Mouse (Mus musculus) hindbrain, embryonic 11.5 days (tissue): Measurements from ENCODE around the gene Dnal1. TPM values are rescaled to one million over a fixed set of nuclear protein-coding genes. Genes with fewer than 3 reads are reported as not detected.

Experiments used
- ATAC-seq: fragments of 200-750 bp; cut with Nextera tagmentation; 2 replicates; pipeline ENCODE4 v1.8.0; 2017; ENCODE audit warnings: mild to moderate bottlenecking, moderate TSS enrichment, moderate library complexity; ENCODE audit not compliant: low FRiP score
- DNase-seq: peaks from one replicate; pipeline ENCODE4 v3.0.0-alpha.2; 2015; ENCODE audit warnings: low spot score
- H3K27ac ChIP-seq: fragments of 300-500 bp; sonication (generic); 2 replicates; pipeline ENCODE4 v1.5.1; 2014; ENCODE audit warnings: mild to moderate bottlenecking, low read depth, low read length
- H3K27me3 ChIP-seq: fragments of 300-500 bp; sonication (generic); 2 replicates; pipeline ENCODE4 v1.6.1; 2014; ENCODE audit warnings: mild to moderate bottlenecking, low read length, moderate library complexity, mixed read lengths; ENCODE audit not compliant: control insufficient read depth, insufficient read depth
- H3K36me3 ChIP-seq: fragments of 300-500 bp; sonication (generic); 2 replicates; pipeline ENCODE4 v1.6.1; 2014; ENCODE audit warnings: mild to moderate bottlenecking, low read length, moderate library complexity, mixed read lengths; ENCODE audit not compliant: control insufficient read depth, insufficient read depth
- H3K4me1 ChIP-seq: fragments of 300-500 bp; sonication (generic); replicated peaks from 2 replicates; pipeline ENCODE4 v1.6.1; 2014; ENCODE audit warnings: low read length, mixed read lengths; ENCODE audit not compliant: control insufficient read depth, insufficient read depth
- H3K4me2 ChIP-seq: fragments of 300-500 bp; sonication (generic); replicated peaks from 2 replicates; pipeline ENCODE4 v1.6.1; 2014; ENCODE audit warnings: mild to moderate bottlenecking, low read depth, low read length
- H3K4me3 ChIP-seq: fragments of 300-500 bp; sonication (generic); 2 replicates; pipeline ENCODE4 v1.5.1; 2014; ENCODE audit warnings: low read depth, low read length
- H3K9ac ChIP-seq: fragments of 300-500 bp; sonication (generic); 2 replicates; pipeline ENCODE4 v1.6.1; 2014; ENCODE audit warnings: low read depth, low read length
- H3K9me3 ChIP-seq: fragments of 300-500 bp; sonication (generic); 2 replicates; pipeline ENCODE4 v1.6.1; 2016; ENCODE audit warnings: low read length; ENCODE audit not compliant: control insufficient read depth
- WGBS: fragments of 180-500 bp; shearing (Covaris S2); extraction: QIAGEN DNeasy Blood & Tissue Kit; methylation state at CpG from one replicate; pipeline ENCODE4 v1.1.7; 2014; 5-methylcytosine and 5-hydroxymethylcytosine counted together
- polyA plus RNA-seq: library from polyadenylated mRNA; unstranded; fragments of >200 nt; fragmentation: Nextera tagmentation; extraction: Ambion mirVana; gene quantifications from 2 replicates; pipeline ENCODE4 v1.2.1, GENCODE M21; 2014

The Dnal1 gene
- polyA plus RNA-seq, 1 experiment from 2014 or later = 6.3 TPM

GRCm38 (mm10) chr12:84193642-84194399 is 79.7 kb downstream of the Dnal1 start:
- H3K4me2 ChIP-seq = peak overlapping the region; percentile 98

DNA sequence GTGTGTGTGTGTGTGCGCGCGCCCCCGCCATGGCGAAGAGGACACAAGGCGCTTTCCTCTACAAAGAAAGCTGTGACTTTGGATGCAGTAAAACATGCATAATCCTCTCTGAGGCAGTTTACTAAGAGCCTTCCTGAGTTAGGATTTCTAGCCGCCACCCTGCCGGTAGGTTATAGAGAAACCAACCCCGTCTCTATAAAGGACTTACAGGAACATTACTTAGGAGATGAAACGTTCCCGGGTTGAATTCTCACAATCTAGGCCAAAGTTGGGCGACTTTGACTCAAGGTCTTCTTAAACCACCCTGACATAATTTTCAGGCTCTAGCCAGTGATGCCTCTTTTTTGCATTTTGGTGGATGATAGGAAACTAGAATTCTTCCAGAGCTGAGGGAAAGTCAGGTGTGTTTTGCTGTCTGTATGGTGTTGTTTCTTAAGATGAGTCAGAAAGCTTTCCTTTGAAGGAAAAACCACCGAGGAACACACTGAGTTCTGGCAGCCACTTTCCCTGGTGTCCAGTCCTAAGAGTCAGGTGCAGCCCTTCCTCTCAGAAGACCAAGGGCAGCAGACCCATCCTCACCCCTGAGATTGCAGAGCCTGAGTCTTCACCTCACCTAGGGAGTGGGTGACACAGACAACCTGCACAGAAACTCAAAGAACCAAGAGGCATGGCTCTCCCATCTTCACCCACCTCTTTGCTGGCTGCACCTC is 80.4 kb downstream of the Dnal1 start:
- Histone ChIP-seq H3K4me2 (peak overlapping the region; percentile 98), H3K27ac (peak overlapping the region; percentile 92; the same call in 1 of the 2 replicates), H3K9ac (peak overlapping the region; percentile 82), H3K4me1 (peaks cover 7% of the 10 kb centered on the region), H3K9me3 (no peaks in the 10 kb centered on the region), H3K36me3 (no peaks in the 10 kb centered on the region), H3K4me3 (peak overlapping the region; percentile 77), H3K27me3 (no peaks in the 10 kb centered on the region)
- DNase-seq (peak; percentile 40), ATAC-seq (no peak)
- 7% methylated on average over 12 of the region's 13 CpGs for WGBS

More at GRCm38 (mm10) chr12:84193642-84194399, 79.7 kb downstream of the Dnal1 start:
- DNase-seq = peak; percentile 91
- Histone ChIP-seq H3K27ac (peak overlapping the region; percentile 92), H3K9ac (peak overlapping the region; percentile 82), H3K9me3 (no peaks in the 10 kb centered on the region), H3K27me3 (no peaks in the 10 kb centered on the region), H3K4me1 (peaks cover 7% of the 10 kb centered on the region), H3K36me3 (no peaks in the 10 kb centered on the region), H3K4me3 (peak overlapping the region; percentile 77)
- ATAC-seq = peak; percentile 83
- WGBS = 0% methylated on average over 48 of the region's 49 CpGs

- no peak overlapping the region for H3K4me3 ChIP-seq
- DNase-seq (no peak), ATAC-seq (no peak)
- H3K27ac ChIP-seq = no peak overlapping the region
- WGBS = 59% methylated on average over 6 of the region's 6 CpGs
- no peaks in the 10 kb centered on the region for H3K36me3 ChIP-seq
- no peak overlapping the region for H3K4me2 ChIP-seq
- no peaks in the 10 kb centered on the region for H3K27me3 ChIP-seq
- peaks cover 7% of the 10 kb centered on the region for H3K4me1 ChIP-seq
- H3K9ac ChIP-seq = no peak overlapping the region
- H3K9me3 ChIP-seq = no peaks in the 10 kb centered on the region
These were observed 81.0 kb downstream of the Dnal1 start for GRCm38 (mm10) chr12:84195195-84195594.

Other genes with a start within 250 kb of the Dnal1 start
- gene Numb, start 192.4 kb upstream of the Dnal1 start, polyA plus RNA-seq = 27.5 and 31.0 TPM in 2 replicates
- 14.9 and 15.0 TPM in 2 replicates for gene Riox1, start 163.8 kb upstream of the Dnal1 start, polyA plus RNA-seq
- 0.08 TPM in 1 of 2 replicates, not detected in the other for gene Heatr4, start 129.5 kb upstream of the Dnal1 start, polyA plus RNA-seq
- 14.0 and 15.7 TPM in 2 replicates for gene Acot2, start 126.5 kb upstream of the Dnal1 start, polyA plus RNA-seq
- gene Acot1, start 104.9 kb upstream of the Dnal1 start, polyA plus RNA-seq = 45.5 and 49.5 TPM in 2 replicates
- gene Acot4, start 76.0 kb upstream of the Dnal1 start, polyA plus RNA-seq = 0.14 and 0.63 TPM in 2 replicates
- not detected in 2 replicates for gene Gm49366, start 75.4 kb upstream of the Dnal1 start, polyA plus RNA-seq
- gene Acot3, start 62.2 kb upstream of the Dnal1 start, polyA plus RNA-seq = 0.37 and 0.47 TPM in 2 replicates
- not detected in 2 replicates for gene Acot5, start 45.0 kb upstream of the Dnal1 start, polyA plus RNA-seq
- gene Acot6, start 13.7 kb upstream of the Dnal1 start, polyA plus RNA-seq = 0.76 and 0.91 TPM in 2 replicates
- 2.4 and 2.6 TPM in 2 replicates for gene Pnma1, start 34.1 kb downstream of the Dnal1 start, polyA plus RNA-seq
- gene Elmsan1, start 104.5 kb downstream of the Dnal1 start, polyA plus RNA-seq = 4.2 and 6.1 TPM in 2 replicates
- gene Ptgr2, start 170.9 kb downstream of the Dnal1 start, polyA plus RNA-seq = 16.0 and 17.9 TPM in 2 replicates
- gene Zfp410, start 202.5 kb downstream of the Dnal1 start, polyA plus RNA-seq = 126 TPM in 2 replicates
- 39.0 and 42.2 TPM in 2 replicates for gene Coq6, start 247.3 kb downstream of the Dnal1 start, polyA plus RNA-seq
- gene Fam161b, start 247.5 kb downstream of the Dnal1 start, polyA plus RNA-seq = 8.7 and 11.2 TPM in 2 replicates